Mouse (Mus musculus) erythroblast, embryonic 14.5 days (primary cell): ENCODE results near the gene Fgfr2.

Experiments used
- GATA1 ChIP-seq: IDR thresholded peaks from 2 replicates; pipeline ENCODE4 v1.6.1; 2012; ENCODE audit warnings: low read length, inconsistent platforms, mixed read lengths
- TAL1 ChIP-seq: IDR thresholded peaks from 3 replicates; pipeline ENCODE4 v1.6.1; 2012; ENCODE audit warnings: low read length, inconsistent platforms, mixed read lengths

GRCm38 (mm10) chr7:132247567-132247966 lies 875.6 kb downstream of the Fgfr2 start:
- no peak for TF ChIP-seq GATA1
- no peak for TF ChIP-seq TAL1
